Mouse (Mus musculus) midbrain, embryonic 14.5 days (tissue): ENCODE data around the gene Ptpn1. TPM values are rescaled to one million over a fixed set of nuclear protein-coding genes. Genes with fewer than 3 reads are reported as not detected.

Source experiments
- ATAC-seq: fragments of 200-750 bp; cut with Nextera tagmentation; 2 replicates; pipeline ENCODE4 v1.8.0; 2017; ENCODE audit warnings: moderate number of reproducible peaks, moderate library complexity; ENCODE audit not compliant: low FRiP score, low TSS enrichment
- DNase-seq: peaks from one replicate; pipeline ENCODE4 v3.0.0-alpha.2; 2015
- H3K27ac ChIP-seq: fragments of 300-500 bp; sonication (generic); replicated peaks from 2 replicates; pipeline ENCODE4 v1.5.1; 2014; ENCODE audit warnings: mild to moderate bottlenecking, low read depth, low read length, moderate library complexity
- H3K27me3 ChIP-seq: fragments of 300-500 bp; sonication (generic); 2 replicates; pipeline ENCODE4 v1.6.1; 2014; ENCODE audit warnings: low read length, control low read depth, mixed read lengths; ENCODE audit not compliant: control insufficient read depth, insufficient read depth
- H3K36me3 ChIP-seq: fragments of 300-500 bp; sonication (generic); 2 replicates; pipeline ENCODE4 v1.6.1; 2014; ENCODE audit warnings: low read length, control low read depth; ENCODE audit not compliant: control insufficient read depth, insufficient read depth
- H3K4me1 ChIP-seq: fragments of 300-500 bp; sonication (generic); 2 replicates; pipeline ENCODE4 v1.6.1; 2014; ENCODE audit warnings: mild to moderate bottlenecking, antibody characterized with exemption, low read length, control low read depth; ENCODE audit not compliant: control insufficient read depth, insufficient read depth
- H3K4me2 ChIP-seq: fragments of 300-500 bp; sonication (generic); 2 replicates; pipeline ENCODE4 v1.6.1; 2014; ENCODE audit warnings: mild to moderate bottlenecking, low read length, moderate library complexity
- H3K4me3 ChIP-seq: fragments of 300-500 bp; sonication (generic); replicated peaks from 2 replicates; pipeline ENCODE4 v1.5.1; 2014; ENCODE audit warnings: low read depth, low read length
- H3K9ac ChIP-seq: fragments of 300-500 bp; sonication (generic); replicated peaks from 2 replicates; pipeline ENCODE4 v1.6.1; 2014; ENCODE audit warnings: mild to moderate bottlenecking, low read length, moderate library complexity
- H3K9me3 ChIP-seq: fragments of 300-500 bp; sonication (generic); 2 replicates; pipeline ENCODE4 v1.6.1; 2016; ENCODE audit warnings: low read length, control low read depth, mixed read lengths; ENCODE audit not compliant: control insufficient read depth
- WGBS: fragments of 180-500 bp; shearing (Covaris S2); extraction: QIAGEN DNeasy Blood & Tissue Kit; methylation state at CpG from one replicate; pipeline ENCODE4 v1.1.7; 2014; 5-methylcytosine and 5-hydroxymethylcytosine counted together
- polyA plus RNA-seq: library from polyadenylated mRNA; unstranded; fragments of >200 nt; fragmentation: Nextera tagmentation; extraction: Ambion mirVana; gene quantifications from 2 replicates; pipeline ENCODE4 v1.2.1, GENCODE M21; 2014

Gene Ptpn1
- 53.1 and 81.9 TPM in 2 replicates for polyA plus RNA-seq

- DNase-seq = peak; percentile 98
- peak within 1 kb of the TSS; percentile 94 for H3K9ac ChIP-seq
- ATAC-seq = peak; percentile 93
Observed at GRCm38 (mm10) chr2:167931985-167932726, at the start of gene Ptpn1. Gene Ptpn1, plus strand, starts transcription at chr2:167932057.

GRCm38 (mm10) chr2:167886485-167886884 is 45.4 kb upstream of the Ptpn1 start:
- Histone ChIP-seq H3K4me1 (0 out of 2 replicates have a peak, but pooled peaks cover 3% of the 10 kb centered on the region), H3K4me2 (no peak overlapping the region), H3K9ac (no peak overlapping the region), H3K27me3 (no peaks in the 10 kb centered on the region), H3K9me3 (no peaks in the 10 kb centered on the region), H3K27ac (no peak overlapping the region), H3K36me3 (no peaks in the 10 kb centered on the region), H3K4me3 (no peak overlapping the region)
- 75% methylated on average over 7 of the region's 7 CpGs for WGBS
- no peak for DNase-seq
- no peak for ATAC-seq

More at GRCm38 (mm10) chr2:167931985-167932726, at the start of gene Ptpn1:
- peak within 1 kb of the TSS; percentile 82 for H3K27ac ChIP-seq
- H3K9me3 ChIP-seq = no peaks in the 10 kb centered on the region
- H3K4me1 ChIP-seq = peaks cover 27% of the 10 kb centered on the region
- under 1% methylated on average over 99 of the region's 99 CpGs for WGBS
- H3K4me2 ChIP-seq = peak within 1 kb of the TSS; percentile 59
- H3K27me3 ChIP-seq = no peaks in the 10 kb centered on the region
- no peaks in the 10 kb centered on the region for H3K36me3 ChIP-seq
- peak within 1 kb of the TSS; percentile 95 for H3K4me3 ChIP-seq

- H3K27ac ChIP-seq = no peak overlapping the region
- ATAC-seq (no peak), DNase-seq (peak; percentile 9)
- H3K4me2 ChIP-seq = peak overlapping the region; percentile 41
- no peaks in the 10 kb centered on the region for H3K36me3 ChIP-seq
- H3K27me3 ChIP-seq = no peaks in the 10 kb centered on the region
- 0 out of 2 replicates have a peak overlapping the region, but pooled peaks have one; percentile 2 for H3K4me3 ChIP-seq
- WGBS = 11% methylated on average over 22 of the region's 22 CpGs
- H3K4me1 ChIP-seq = 0 out of 2 replicates have a peak, but pooled peaks cover 3% of the 10 kb centered on the region
- H3K9me3 ChIP-seq = no peaks in the 10 kb centered on the region
- no peak overlapping the region for H3K9ac ChIP-seq
Observed at GRCm38 (mm10) chr2:167887516-167888347, 44.1 kb upstream of the Ptpn1 start.

- Histone ChIP-seq H3K4me3 (no peak overlapping the region), H3K27ac (no peak overlapping the region), H3K36me3 (no peaks in the 10 kb centered on the region), H3K9me3 (no peaks in the 10 kb centered on the region), H3K4me1 (0 out of 2 replicates have a peak, but pooled peaks cover 3% of the 10 kb centered on the region), H3K4me2 (no peak overlapping the region), H3K9ac (no peak overlapping the region), H3K27me3 (no peaks in the 10 kb centered on the region)
- ATAC-seq (no peak), DNase-seq (no peak)
- 73% methylated on average over 6 of the region's 6 CpGs for WGBS
Observed at GRCm38 (mm10) chr2:167888834-167889233, 43.0 kb upstream of the Ptpn1 start.

- H3K9ac ChIP-seq = no peak overlapping the region
- no peaks in the 10 kb centered on the region for H3K9me3 ChIP-seq
- no peak overlapping the region for H3K27ac ChIP-seq
- DNase-seq (no peak), ATAC-seq (no peak)
- H3K4me3 ChIP-seq = no peak overlapping the region
- H3K4me1 ChIP-seq = 0 out of 2 replicates have a peak, but pooled peaks cover 3% of the 10 kb centered on the region
- H3K36me3 ChIP-seq = no peaks in the 10 kb centered on the region
- 70% methylated on average over 4 of the region's 4 CpGs for WGBS
- no peaks in the 10 kb centered on the region for H3K27me3 ChIP-seq
- no peak overlapping the region for H3K4me2 ChIP-seq
Observed at GRCm38 (mm10) chr2:167889886-167890285, 42.0 kb upstream of the Ptpn1 start.

- no peak overlapping the region for H3K4me3 ChIP-seq
- 9% methylated on average over 9 of the region's 9 CpGs for WGBS
- peaks cover 9% of the 10 kb centered on the region; the same call in 1 of the 2 replicates for H3K27me3 ChIP-seq
- no peak for ATAC-seq
- no peak overlapping the region for H3K4me2 ChIP-seq
- no peaks in the 10 kb centered on the region for H3K9me3 ChIP-seq
- H3K36me3 ChIP-seq = no peaks in the 10 kb centered on the region
- DNase-seq = peak; percentile 49
- H3K4me1 ChIP-seq = 0 out of 2 replicates have a peak, but pooled peaks cover 3% of the 10 kb centered on the region
- no peak overlapping the region for H3K27ac ChIP-seq
- no peak overlapping the region for H3K9ac ChIP-seq
Observed at GRCm38 (mm10) chr2:167891908-167892307, 39.9 kb upstream of the Ptpn1 start.

GRCm38 (mm10) chr2:167893680-167894079 is 38.2 kb upstream of the Ptpn1 start:
- Histone ChIP-seq H3K27ac (no peak overlapping the region), H3K9me3 (no peaks in the 10 kb centered on the region), H3K4me2 (no peak overlapping the region), H3K9ac (no peak overlapping the region), H3K27me3 (peaks cover 9% of the 10 kb centered on the region; the same call in 1 of the 2 replicates), H3K4me3 (no peak overlapping the region), H3K36me3 (no peaks in the 10 kb centered on the region), H3K4me1 (no peaks in the 10 kb centered on the region)
- DNase-seq = no peak
- ATAC-seq = no peak
- WGBS = 77% methylated on average over 10 of the region's 10 CpGs

- Histone ChIP-seq H3K27ac (no peak overlapping the region), H3K9me3 (no peaks in the 10 kb centered on the region), H3K4me3 (no peak overlapping the region), H3K36me3 (no peaks in the 10 kb centered on the region), H3K4me1 (no peaks in the 10 kb centered on the region), H3K27me3 (peaks cover 9% of the 10 kb centered on the region; the same call in 1 of the 2 replicates), H3K9ac (no peak overlapping the region), H3K4me2 (peak overlapping the region; percentile 43)
- ATAC-seq (peak; percentile 27; the same call in 1 of the 2 replicates), DNase-seq (peak; percentile 91)
- 1% methylated on average over 30 of the region's 30 CpGs for WGBS
Observed at GRCm38 (mm10) chr2:167894948-167895372, 36.9 kb upstream of the Ptpn1 start.
